Mouse (Mus musculus) thymus, adult 2 months (tissue): ENCODE measurements around the gene Eif3k.

Experiments
- CTCF ChIP-seq: fragments of 200-500 bp; IDR thresholded peaks from 2 replicates; pipeline ENCODE4 v1.5.1; 2012; ENCODE audit warnings: mild to moderate bottlenecking, control low read depth, low read length, moderate library complexity, borderline replicate concordance; ENCODE audit not compliant: control insufficient read depth, poor library complexity, insufficient read depth; ENCODE audit errors: extremely low read depth
- POLR2A ChIP-seq: fragments of 200-500 bp; IDR thresholded peaks from 2 replicates; pipeline ENCODE4 v1.6.1; 2012; ENCODE audit warnings: mild to moderate bottlenecking, low read length, control low read depth, moderate library complexity; ENCODE audit not compliant: control insufficient read depth, poor library complexity, insufficient read depth; ENCODE audit errors: extremely low read depth

GRCm38 (mm10) chr7:28991616-28992015 lies 10.0 kb upstream of the Eif3k start:
- 0 out of 2 replicates have a peak, but pooled peaks have one; percentile 36 for TF ChIP-seq CTCF
- no peak for TF ChIP-seq POLR2A
